Mouse (Mus musculus) bone marrow macrophage, adult 2 months (primary cell): ENCODE measurements around the gene Cntrl. TPM values are rescaled to one million over a fixed set of nuclear protein-coding genes. Genes with fewer than 3 reads are reported as not detected.

Source experiments
- H3K27ac ChIP-seq: 2 replicates; pipeline ENCODE4 v1.5.1; 2012; ENCODE audit warnings: low read depth, low read length; ENCODE audit not compliant: insufficient read depth
- H3K4me1 ChIP-seq: 2 replicates; pipeline ENCODE4 v1.6.1; 2012; ENCODE audit warnings: low read length; ENCODE audit not compliant: control insufficient read depth, insufficient read depth
- H3K4me3 ChIP-seq: 2 replicates; pipeline ENCODE4 v1.5.1; 2012; ENCODE audit warnings: mild to moderate bottlenecking, low read length, moderate library complexity; ENCODE audit not compliant: insufficient read depth
- CTCF ChIP-seq: IDR thresholded peaks from 2 replicates; pipeline ENCODE4 v1.5.1; 2012; ENCODE audit warnings: low read depth, mild to moderate bottlenecking, low read length, moderate library complexity
- POLR2A ChIP-seq: IDR thresholded peaks from 2 replicates; pipeline ENCODE4 v1.6.1; 2012; ENCODE audit warnings: mild to moderate bottlenecking, low read depth, low read length, borderline replicate concordance
- polyA plus RNA-seq: library from polyadenylated mRNA; stranded (reverse); fragments of >200 nt; gene quantifications from 2 replicates; pipeline ENCODE4 v1.2.4, GENCODE M21; 2012; ENCODE audit not compliant: missing spikeins, insufficient read depth, insufficient read length

The Cntrl gene
- polyA plus RNA-seq, 1 experiment, result 46.0 TPM

DNA sequence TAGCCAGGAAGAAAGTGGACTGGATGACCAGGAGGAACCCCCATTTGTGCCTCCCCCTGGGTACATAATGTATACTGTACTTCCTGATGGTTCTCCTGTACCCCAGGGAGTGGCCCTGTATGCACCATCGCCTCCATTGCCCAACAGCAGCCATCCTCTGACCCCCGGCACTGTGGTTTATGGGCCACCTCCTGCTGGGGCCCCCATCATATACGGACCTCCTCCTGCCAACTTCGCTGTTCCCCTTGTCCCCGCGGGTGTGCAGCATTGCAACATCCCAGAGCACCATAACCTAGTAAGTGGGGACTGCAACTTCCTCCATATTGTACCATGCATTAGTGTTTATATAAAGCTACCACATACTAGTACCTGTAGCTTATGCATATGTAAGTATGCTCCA lies 43.9 kb downstream of the Cntrl start:
- 0 out of 2 replicates have a peak overlapping the region, but pooled peaks have one; percentile 9 for H3K27ac ChIP-seq
- H3K4me1 ChIP-seq, result peaks cover 28% of the 10 kb centered on the region
- no peak overlapping the region for H3K4me3 ChIP-seq
- TF ChIP-seq CTCF, result no peak
- no peak for TF ChIP-seq POLR2A

DNA sequence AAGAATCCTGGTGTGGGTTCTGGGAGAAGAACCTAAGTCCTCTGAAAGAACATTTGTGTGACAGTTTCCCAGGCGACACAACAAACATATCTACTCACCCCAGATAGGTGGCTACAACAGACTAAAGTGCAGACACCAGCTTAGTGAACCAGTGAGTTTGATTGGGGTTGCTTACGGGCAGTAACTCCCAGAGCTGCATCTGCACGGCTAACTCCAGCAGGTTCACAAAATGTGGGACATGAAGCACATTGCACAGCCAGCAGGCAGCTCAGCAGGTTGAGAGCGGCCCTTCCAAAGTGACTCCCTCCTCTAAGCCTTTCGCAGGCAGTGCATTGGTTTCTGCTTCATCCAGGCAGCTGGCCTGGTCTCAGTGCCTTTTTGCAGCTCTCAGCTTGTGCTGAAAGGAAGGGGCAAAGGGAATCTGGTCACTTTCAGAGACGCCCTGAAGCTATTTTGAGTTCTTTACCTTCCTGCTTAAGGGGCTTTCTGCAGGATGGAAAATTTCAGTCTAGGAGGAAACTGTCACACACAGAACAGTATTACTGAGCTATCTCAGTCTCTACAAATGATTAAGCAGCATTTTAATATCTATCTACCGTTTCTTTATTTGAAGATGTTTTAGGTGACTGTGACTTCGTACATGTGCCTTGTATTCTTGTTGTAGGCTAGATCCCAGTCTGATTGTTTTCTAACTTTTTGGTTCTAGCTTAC lies 44.7 kb downstream of the Cntrl start:
- TF ChIP-seq CTCF (no peak), POLR2A (no peak)
- Histone ChIP-seq H3K4me3 (no peak overlapping the region), H3K4me1 (peaks cover 28% of the 10 kb centered on the region), H3K27ac (no peak overlapping the region)

DNA sequence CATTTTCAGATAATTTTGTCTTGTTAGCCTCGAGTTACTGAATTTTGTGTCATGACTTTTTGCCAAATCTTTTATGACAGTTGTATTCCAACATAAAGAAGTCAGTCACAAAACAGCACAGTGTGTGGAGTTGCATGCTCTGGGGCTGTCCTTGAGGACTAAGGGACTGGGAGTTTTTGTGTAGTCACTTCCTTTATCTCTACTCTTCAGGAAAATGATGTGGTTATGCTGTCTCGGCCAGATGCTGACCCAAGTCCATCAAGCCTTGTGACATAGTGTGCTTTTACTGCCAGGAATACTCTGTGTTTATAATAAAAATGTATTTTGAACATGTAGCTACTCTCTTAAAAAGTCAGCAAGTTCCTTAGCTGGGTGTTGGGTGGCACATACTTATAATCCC lies 47.7 kb downstream of the Cntrl start:
- peaks cover 32% of the 10 kb centered on the region for H3K4me1 ChIP-seq
- no peak overlapping the region for H3K4me3 ChIP-seq
- TF ChIP-seq POLR2A, result no peak
- TF ChIP-seq CTCF, result no peak
- H3K27ac ChIP-seq, result peak overlapping the region; percentile 56

DNA sequence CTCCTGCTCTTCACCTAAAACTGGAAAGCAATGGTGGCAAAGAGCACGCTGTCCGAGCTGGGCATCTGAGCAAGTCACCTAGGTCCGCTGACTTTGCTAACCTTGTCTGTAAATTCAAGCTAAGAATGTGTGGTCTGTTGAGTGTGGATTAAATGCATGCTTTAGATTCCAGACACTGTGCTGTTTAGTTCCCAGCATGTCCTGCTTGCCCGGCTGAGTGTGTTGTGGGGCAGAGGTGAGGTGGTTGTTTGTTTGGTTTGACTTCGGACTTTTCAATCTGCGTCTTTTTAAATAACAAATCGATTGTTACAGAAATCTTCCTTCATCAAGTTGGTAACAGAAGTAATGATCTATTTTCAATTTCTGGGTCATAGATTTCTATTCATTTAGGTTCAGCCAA lies 48.5 kb downstream of the Cntrl start:
- Histone ChIP-seq H3K27ac (no peak overlapping the region), H3K4me3 (no peak overlapping the region), H3K4me1 (peaks cover 38% of the 10 kb centered on the region)
- TF ChIP-seq CTCF (no peak), POLR2A (no peak)

DNA sequence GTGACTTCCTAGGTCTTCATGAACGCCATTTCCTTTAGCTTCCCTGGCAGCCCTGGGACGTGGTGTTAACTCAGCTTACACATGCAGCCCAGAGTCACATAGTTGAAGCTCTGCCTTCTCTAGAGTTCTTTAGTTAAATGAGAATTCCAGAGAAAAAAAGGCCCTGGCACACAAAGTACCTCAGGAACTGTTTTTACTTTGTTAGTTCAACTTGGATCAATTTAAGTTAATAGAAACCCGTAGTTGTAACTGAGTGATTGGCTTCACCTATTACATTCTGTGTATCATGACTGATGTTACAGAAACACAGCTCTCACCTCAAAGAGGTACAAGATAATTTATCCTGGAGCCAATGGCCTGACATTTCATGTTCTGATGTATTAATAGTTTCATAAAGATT lies 49.1 kb downstream of the Cntrl start:
- H3K27ac ChIP-seq, result no peak overlapping the region
- peaks cover 38% of the 10 kb centered on the region for H3K4me1 ChIP-seq
- TF ChIP-seq POLR2A (no peak), CTCF (no peak)
- no peak overlapping the region for H3K4me3 ChIP-seq

DNA sequence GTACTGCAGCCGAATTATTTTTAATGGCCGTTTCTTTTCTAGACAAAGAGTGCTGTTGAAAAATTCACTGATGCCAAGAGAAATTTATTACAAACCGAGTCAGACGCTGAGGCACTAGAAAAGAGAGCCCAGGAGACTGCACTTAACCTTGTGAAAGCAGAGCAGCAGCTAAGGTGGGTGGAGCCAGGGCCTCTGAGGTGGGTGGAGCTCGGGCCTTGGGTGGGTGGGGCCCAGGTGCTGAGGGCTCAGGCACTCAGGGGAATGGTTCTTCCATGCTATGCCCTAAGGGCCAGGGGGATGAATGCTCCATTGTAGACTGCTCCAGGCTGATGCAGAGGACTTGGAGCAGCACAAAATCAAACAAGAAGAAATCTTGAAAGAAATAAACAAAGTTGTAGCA lies 50.9 kb downstream of the Cntrl start:
- no peak overlapping the region for H3K4me3 ChIP-seq
- TF ChIP-seq POLR2A, result no peak
- TF ChIP-seq CTCF, result no peak
- no peak overlapping the region for H3K27ac ChIP-seq
- peaks cover 45% of the 10 kb centered on the region for H3K4me1 ChIP-seq

DNA sequence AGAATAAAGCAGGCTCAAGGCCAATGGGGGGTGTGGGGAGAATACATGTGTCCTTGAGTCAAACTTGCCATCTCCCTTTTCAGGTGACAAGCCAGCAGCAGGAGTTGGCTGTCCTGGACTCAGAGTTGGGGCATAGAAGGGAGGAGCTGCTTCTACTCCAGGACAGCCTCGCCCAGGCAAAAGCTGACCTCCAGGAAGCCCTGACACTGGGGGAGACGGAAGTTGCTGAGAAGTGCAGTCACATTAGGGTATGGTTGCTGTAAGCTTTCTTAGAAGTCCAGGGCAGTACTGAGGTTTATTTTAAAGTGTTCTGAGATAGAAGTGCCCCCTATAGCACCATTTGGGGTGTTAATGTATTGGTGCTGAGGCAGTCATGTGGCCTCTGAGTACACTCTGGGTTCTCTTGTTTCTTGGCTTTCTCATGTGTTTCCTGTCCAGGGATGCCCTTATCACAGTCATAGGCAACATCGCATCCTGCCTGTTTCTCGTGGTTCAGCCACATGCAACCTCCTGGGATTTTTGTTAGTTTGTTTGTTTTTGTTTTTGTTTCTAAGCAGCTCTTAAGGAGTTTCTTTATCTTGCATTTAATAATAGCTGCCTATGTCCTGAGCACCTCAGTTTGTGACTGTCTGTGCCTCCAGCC lies 52.7 kb downstream of the Cntrl start:
- H3K27ac ChIP-seq, result peak overlapping the region; percentile 16; the same call in 1 of the 2 replicates
- TF ChIP-seq POLR2A (no peak), CTCF (no peak)
- peaks cover 34% of the 10 kb centered on the region for H3K4me1 ChIP-seq
- H3K4me3 ChIP-seq, result no peak overlapping the region

DNA sequence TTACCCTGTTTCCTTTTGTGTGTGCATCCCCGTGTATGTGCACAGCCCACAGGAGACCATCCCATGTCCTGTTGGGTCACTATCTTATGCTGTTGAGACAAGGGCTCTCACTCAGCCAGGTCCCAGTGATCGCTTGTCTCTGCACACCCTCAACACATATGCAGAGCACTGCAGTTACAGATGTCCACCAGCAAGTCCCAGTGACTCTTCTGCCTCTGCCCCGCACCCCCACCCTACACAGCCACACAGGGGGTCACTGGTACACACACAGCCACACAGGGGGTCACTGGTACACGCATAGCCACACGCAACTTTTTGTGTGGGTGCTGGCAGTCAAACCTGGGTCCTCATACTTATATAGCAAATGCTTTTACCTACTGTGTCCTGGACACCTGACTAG lies 54.1 kb downstream of the Cntrl start:
- Histone ChIP-seq H3K4me3 (no peak overlapping the region), H3K27ac (0 out of 2 replicates have a peak overlapping the region, but pooled peaks have one; percentile 14), H3K4me1 (peaks cover 26% of the 10 kb centered on the region)
- TF ChIP-seq POLR2A (no peak), CTCF (no peak)

DNA sequence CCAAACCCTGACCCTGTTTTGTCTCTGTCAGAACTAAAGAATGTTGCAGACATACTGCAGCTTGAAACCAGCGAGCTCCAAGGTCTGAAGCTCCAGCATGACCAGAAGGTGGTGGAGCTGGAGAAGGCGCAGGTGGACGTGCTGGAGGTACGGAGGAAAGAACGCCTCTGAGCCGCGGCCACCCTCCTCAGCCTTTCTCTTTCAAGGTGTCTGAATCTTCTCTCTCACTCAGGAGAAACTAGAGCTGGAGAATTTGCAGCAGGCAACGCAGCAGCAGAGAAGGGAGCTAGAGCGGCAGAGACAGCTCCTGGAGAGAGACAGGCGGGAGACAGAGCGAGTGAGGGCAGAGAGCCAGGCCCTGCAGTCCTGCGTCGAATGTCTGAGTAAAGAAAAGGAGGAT lies 56.1 kb downstream of the Cntrl start:
- peaks cover 26% of the 10 kb centered on the region for H3K4me1 ChIP-seq
- H3K27ac ChIP-seq, result no peak overlapping the region
- TF ChIP-seq CTCF, result no peak
- TF ChIP-seq POLR2A, result no peak
- no peak overlapping the region for H3K4me3 ChIP-seq

DNA sequence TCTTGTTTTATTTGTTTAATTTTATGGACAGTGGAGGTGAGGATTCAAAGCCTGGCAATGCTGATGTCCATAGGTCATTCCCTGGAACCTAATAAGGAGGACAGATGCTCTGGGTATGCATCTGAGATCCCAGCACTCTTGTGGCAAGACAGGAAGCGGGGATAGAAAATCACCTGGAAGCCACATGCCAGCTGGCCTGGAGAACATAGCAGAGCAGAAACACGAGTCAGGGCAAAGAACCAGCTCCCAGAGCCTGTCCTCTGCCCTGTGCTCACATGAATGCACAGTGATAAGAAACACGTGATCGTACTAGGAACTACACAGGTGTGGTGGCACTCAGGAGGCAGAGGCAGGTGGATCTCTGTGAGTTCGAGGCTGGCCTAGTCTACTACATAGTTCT lies 57.5 kb downstream of the Cntrl start:
- TF ChIP-seq POLR2A (no peak), CTCF (no peak)
- no peak overlapping the region for H3K4me3 ChIP-seq
- peaks cover 33% of the 10 kb centered on the region for H3K4me1 ChIP-seq
- H3K27ac ChIP-seq, result no peak overlapping the region
